Mouse (Mus musculus): ENCODE measurements around the gene Itgb4. TPM values are rescaled to one million over a fixed set of nuclear protein-coding genes. Genes with fewer than 3 reads are reported as not detected.

The Itgb4 gene
- polyA plus RNA-seq, 1 experiment from 2014 or later = 0.34 TPM

DNA sequence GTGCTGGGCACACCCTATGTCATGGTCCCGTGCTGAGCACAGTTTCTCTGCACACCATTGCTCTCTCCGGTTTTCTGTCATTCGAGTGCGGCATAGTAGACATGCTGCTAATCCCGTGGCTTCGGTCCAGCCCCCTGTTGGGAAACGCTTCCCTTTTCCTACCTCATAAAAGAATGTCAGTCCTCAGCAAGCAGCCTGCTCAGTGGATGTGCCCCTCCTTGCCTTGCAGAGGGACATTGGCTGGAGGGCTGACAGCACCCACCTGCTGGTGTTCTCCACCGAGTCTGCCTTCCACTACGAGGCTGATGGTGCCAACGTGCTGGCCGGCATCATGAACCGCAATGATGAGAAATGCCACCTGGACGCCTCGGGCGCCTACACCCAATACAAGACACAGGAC, 8.0 kb downstream of the Itgb4 start:
- H3K27ac ChIP-seq (ENCODE audit: low read depth) = no peak overlapping the region
- H3K4me3 ChIP-seq (ENCODE audit: low read depth, low read length) = no peak overlapping the region
- ATAC-seq (no peak), DNase-seq (no peak)
- H3K4me1 ChIP-seq (ENCODE audit: insufficient read depth) = no peaks in the 10 kb centered on the region
- TF ChIP-seq EP300 (IDR thresholded peaks at IDR 0.05; ENCODE audit: low read depth) (no peak), CTCF (IDR thresholded peaks at IDR 0.05; ENCODE audit: low read depth) (no peak)
- H3K36me3 ChIP-seq (replicated peaks; ENCODE audit: insufficient read depth, low read length) = no peaks in the 10 kb centered on the region
- H3K4me2 ChIP-seq (ENCODE audit: low read depth, low read length) = no peak overlapping the region
- H3K9ac ChIP-seq (replicated peaks) = no peak overlapping the region
- H3K9me3 ChIP-seq (ENCODE audit: low read length) = no peaks in the 10 kb centered on the region
- WGBS (ENCODE audit: insufficient replicate concordance) = 87% methylated on average over 15 of the region's 15 CpGs
- no peaks in the 10 kb centered on the region for H3K27me3 ChIP-seq (ENCODE audit: insufficient read depth, low read length)

DNA sequence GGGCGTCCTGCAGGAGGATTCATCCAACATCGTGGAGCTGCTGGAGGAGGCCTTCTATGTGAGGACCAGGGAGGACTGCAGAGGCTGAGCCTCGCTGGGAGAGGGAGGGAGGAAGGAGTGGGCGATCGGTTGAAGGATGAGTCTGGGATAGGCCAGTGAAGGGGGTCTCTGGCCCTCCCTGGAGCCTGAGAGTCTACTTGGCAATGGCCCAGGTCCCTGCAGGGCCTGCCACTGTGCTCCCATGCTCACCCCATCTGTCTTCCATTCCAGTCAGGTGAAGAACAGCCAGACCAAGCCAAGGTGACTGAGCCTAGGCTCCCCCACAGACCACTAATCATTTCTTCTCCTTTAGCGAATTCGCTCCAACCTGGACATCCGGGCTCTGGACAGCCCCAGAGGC, 8.8 kb downstream of the Itgb4 start:
- Histone ChIP-seq H3K9ac (replicated peaks) (no peak overlapping the region), H3K9me3 (ENCODE audit: low read length) (no peaks in the 10 kb centered on the region), H3K4me3 (ENCODE audit: low read depth, low read length) (no peak overlapping the region), H3K4me2 (ENCODE audit: low read depth, low read length) (no peak overlapping the region), H3K4me1 (ENCODE audit: insufficient read depth) (no peaks in the 10 kb centered on the region), H3K27me3 (ENCODE audit: insufficient read depth, low read length) (no peaks in the 10 kb centered on the region), H3K27ac (ENCODE audit: low read depth) (no peak overlapping the region), H3K36me3 (replicated peaks; ENCODE audit: insufficient read depth, low read length) (no peaks in the 10 kb centered on the region)
- ATAC-seq = no peak
- DNase-seq = no peak
- TF ChIP-seq EP300 (IDR thresholded peaks at IDR 0.05; ENCODE audit: low read depth) = no peak
- TF ChIP-seq CTCF (IDR thresholded peaks at IDR 0.05; ENCODE audit: low read depth) = no peak
- 77% methylated on average over 8 of the region's 8 CpGs for WGBS (ENCODE audit: insufficient replicate concordance)

DNA sequence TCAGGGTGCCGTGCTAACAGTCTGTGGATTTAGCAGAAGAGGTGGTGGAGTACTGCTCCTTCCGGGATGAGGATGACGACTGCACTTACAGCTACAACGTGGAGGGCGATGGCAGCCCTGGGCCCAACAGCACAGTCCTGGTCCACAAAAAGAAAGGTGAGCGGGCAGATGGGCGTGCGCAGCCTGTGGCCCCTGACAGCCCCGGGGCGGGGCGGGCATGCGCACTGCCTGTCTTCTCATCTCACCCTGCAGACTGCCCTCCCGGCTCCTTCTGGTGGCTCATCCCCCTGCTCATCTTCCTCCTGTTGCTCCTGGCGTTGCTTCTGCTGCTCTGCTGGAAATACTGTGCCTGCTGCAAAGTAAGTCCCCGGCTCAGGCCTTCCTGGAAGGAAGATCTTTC, 15.2 kb downstream of the Itgb4 start:
- peak overlapping the region; percentile 42; the same call in 1 of the 2 replicates for H3K4me2 ChIP-seq (ENCODE audit: low read depth, low read length)
- H3K4me1 ChIP-seq (ENCODE audit: insufficient read depth) = no peaks in the 10 kb centered on the region
- DNase-seq (no peak), ATAC-seq (no peak)
- H3K9me3 ChIP-seq (ENCODE audit: low read length) = no peaks in the 10 kb centered on the region
- H3K9ac ChIP-seq (replicated peaks) = no peak overlapping the region
- H3K27me3 ChIP-seq (ENCODE audit: insufficient read depth, low read length) = no peaks in the 10 kb centered on the region
- no peak overlapping the region for H3K4me3 ChIP-seq (ENCODE audit: low read depth, low read length)
- 44% methylated on average over 15 of the region's 15 CpGs for WGBS (ENCODE audit: insufficient replicate concordance)
- TF ChIP-seq CTCF (IDR thresholded peaks at IDR 0.05; ENCODE audit: low read depth) = no peak
- no peak for TF ChIP-seq EP300 (IDR thresholded peaks at IDR 0.05; ENCODE audit: low read depth)
- no peaks in the 10 kb centered on the region for H3K36me3 ChIP-seq (replicated peaks; ENCODE audit: insufficient read depth, low read length)
- H3K27ac ChIP-seq (ENCODE audit: low read depth) = no peak overlapping the region

DNA sequence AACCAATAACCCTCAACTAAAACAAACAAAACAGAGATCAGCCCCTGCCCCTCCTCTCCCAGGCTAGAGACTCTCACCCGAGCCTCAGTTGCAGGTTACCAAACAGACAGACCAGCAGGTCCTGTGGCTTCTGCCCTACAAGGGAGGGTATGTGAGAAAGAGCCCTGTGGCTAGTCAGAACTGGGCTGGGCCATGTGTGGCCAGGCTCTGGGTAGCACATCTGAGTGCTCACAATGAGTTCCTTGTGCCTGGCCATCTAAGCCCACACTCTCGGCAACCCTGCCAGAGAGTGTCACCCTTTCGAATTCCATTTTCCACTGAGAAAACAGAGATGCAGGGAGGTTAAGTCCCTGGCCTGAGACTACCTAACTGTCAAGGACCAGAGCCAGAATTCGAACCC, 17.6 kb downstream of the Itgb4 start:
- no peak for DNase-seq
- Histone ChIP-seq H3K9ac (replicated peaks) (no peak overlapping the region), H3K4me3 (ENCODE audit: low read depth, low read length) (no peak overlapping the region), H3K27me3 (ENCODE audit: insufficient read depth, low read length) (no peaks in the 10 kb centered on the region), H3K4me1 (ENCODE audit: insufficient read depth) (no peaks in the 10 kb centered on the region), H3K27ac (ENCODE audit: low read depth) (no peak overlapping the region), H3K36me3 (replicated peaks; ENCODE audit: insufficient read depth, low read length) (no peaks in the 10 kb centered on the region), H3K4me2 (ENCODE audit: low read depth, low read length) (no peak overlapping the region), H3K9me3 (ENCODE audit: low read length) (no peaks in the 10 kb centered on the region)
- no peak for ATAC-seq
- TF ChIP-seq EP300 (IDR thresholded peaks at IDR 0.05; ENCODE audit: low read depth) (no peak), CTCF (IDR thresholded peaks at IDR 0.05; ENCODE audit: low read depth) (no peak)
- WGBS (ENCODE audit: insufficient replicate concordance) = 59% methylated on average over 4 of the region's 4 CpGs

DNA sequence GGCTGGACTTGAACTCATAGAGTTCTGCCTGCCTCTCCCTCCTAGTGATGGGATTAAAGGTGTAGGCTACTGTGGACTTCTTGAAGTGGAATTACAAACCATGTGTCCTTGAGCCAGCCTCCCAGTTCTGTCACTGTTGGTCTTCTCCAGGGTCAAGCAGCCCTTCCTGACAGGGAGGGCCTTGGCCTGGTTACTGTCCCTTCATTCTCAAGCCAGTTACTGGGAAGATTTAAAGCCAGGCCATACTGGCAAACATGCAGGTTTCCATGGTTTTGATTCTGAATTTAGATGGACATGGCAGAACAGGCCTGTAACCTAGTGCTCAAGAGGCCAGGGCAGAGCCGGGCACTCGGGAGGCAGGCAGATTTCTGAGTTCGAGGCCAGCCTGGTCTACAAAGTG, 20.7 kb downstream of the Itgb4 start:
- Histone ChIP-seq H3K9me3 (ENCODE audit: low read length) (no peaks in the 10 kb centered on the region), H3K27me3 (ENCODE audit: insufficient read depth, low read length) (0 out of 2 replicates have a peak, but pooled peaks cover 4% of the 10 kb centered on the region), H3K4me3 (ENCODE audit: low read depth, low read length) (no peak overlapping the region), H3K4me2 (ENCODE audit: low read depth, low read length) (no peak overlapping the region), H3K9ac (replicated peaks) (no peak overlapping the region), H3K27ac (ENCODE audit: low read depth) (no peak overlapping the region), H3K4me1 (ENCODE audit: insufficient read depth) (0 out of 2 replicates have a peak, but pooled peaks cover 3% of the 10 kb centered on the region), H3K36me3 (replicated peaks; ENCODE audit: insufficient read depth, low read length) (no peaks in the 10 kb centered on the region)
- TF ChIP-seq CTCF (IDR thresholded peaks at IDR 0.05; ENCODE audit: low read depth) (no peak), EP300 (IDR thresholded peaks at IDR 0.05; ENCODE audit: low read depth) (no peak)
- DNase-seq (no peak), ATAC-seq (no peak)
- WGBS (ENCODE audit: insufficient replicate concordance) = 83% methylated on average over 3 of the region's 3 CpGs

DNA sequence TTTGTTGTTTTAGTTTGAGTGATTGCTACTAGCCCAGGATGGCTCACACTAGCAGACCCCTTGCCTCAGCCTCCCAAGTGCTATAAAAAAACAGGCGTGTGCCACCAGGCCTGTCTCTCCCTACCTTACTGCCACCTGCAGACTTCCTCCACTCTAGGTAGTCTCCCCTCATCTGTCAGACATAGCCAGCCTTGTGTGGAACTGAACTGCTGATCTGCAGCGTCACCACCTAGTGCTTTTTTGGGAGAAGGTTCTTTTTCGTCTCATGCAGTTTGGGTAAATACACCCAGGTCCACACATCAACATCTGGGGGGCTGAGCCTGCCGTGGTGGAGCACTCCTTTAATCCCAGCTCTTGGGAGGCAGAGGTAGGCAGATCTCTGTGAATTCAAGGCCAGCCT, 22.5 kb downstream of the Itgb4 start:
- 73% methylated on average over 4 of the region's 4 CpGs for WGBS (ENCODE audit: insufficient replicate concordance)
- Histone ChIP-seq H3K36me3 (replicated peaks; ENCODE audit: insufficient read depth, low read length) (no peaks in the 10 kb centered on the region), H3K4me3 (ENCODE audit: low read depth, low read length) (no peak overlapping the region), H3K27ac (ENCODE audit: low read depth) (no peak overlapping the region), H3K4me2 (ENCODE audit: low read depth, low read length) (no peak overlapping the region), H3K9me3 (ENCODE audit: low read length) (no peaks in the 10 kb centered on the region), H3K27me3 (ENCODE audit: insufficient read depth, low read length) (0 out of 2 replicates have a peak, but pooled peaks cover 4% of the 10 kb centered on the region), H3K4me1 (ENCODE audit: insufficient read depth) (0 out of 2 replicates have a peak, but pooled peaks cover 3% of the 10 kb centered on the region), H3K9ac (replicated peaks) (no peak overlapping the region)
- no peak for TF ChIP-seq EP300 (IDR thresholded peaks at IDR 0.05; ENCODE audit: low read depth)
- no peak for TF ChIP-seq CTCF (IDR thresholded peaks at IDR 0.05; ENCODE audit: low read depth)
- ATAC-seq (no peak), DNase-seq (no peak)

DNA sequence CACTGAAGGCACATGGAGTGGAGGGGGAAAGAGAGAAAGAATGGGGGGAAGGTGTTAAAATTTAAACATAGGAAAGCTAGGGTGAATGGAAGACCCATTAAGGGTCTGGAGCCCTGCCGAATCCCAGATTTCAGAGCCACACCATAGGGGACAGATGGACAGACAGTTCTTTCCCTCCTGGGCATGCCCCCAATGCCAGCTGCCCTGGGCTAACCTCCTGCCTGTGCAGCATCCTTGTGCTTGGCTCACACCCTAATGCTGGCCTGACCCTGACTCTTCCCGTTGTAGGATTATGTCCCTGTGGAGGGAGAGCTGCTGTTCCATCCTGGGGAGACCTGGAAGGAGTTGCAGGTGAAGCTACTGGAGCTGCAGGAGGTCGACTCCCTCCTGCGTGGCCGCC, 23.2 kb downstream of the Itgb4 start:
- whole genome bisulfite sequencing (ENCODE audit: insufficient replicate concordance) = 74% methylated on average over 5 of the region's 5 CpGs
- Histone ChIP-seq H3K9me3 (ENCODE audit: low read length) (no peaks in the 10 kb centered on the region), H3K27me3 (ENCODE audit: insufficient read depth, low read length) (0 out of 2 replicates have a peak, but pooled peaks cover 4% of the 10 kb centered on the region), H3K4me1 (ENCODE audit: insufficient read depth) (0 out of 2 replicates have a peak, but pooled peaks cover 3% of the 10 kb centered on the region), H3K4me2 (ENCODE audit: low read depth, low read length) (no peak overlapping the region), H3K36me3 (replicated peaks; ENCODE audit: insufficient read depth, low read length) (no peaks in the 10 kb centered on the region), H3K27ac (ENCODE audit: low read depth) (no peak overlapping the region), H3K4me3 (ENCODE audit: low read depth, low read length) (no peak overlapping the region), H3K9ac (replicated peaks) (no peak overlapping the region)
- ATAC-seq = no peak
- no peak for DNase-seq
- no peak for TF ChIP-seq EP300 (IDR thresholded peaks at IDR 0.05; ENCODE audit: low read depth)
- no peak for TF ChIP-seq CTCF (IDR thresholded peaks at IDR 0.05; ENCODE audit: low read depth)
